In genomic region chr10:91804870-91805269, GRCm38 (mm10) we compare ENCODE assay signal across 23 mouse cellular contexts.
A peak's percentile ranks its signal among the peaks of the same experiment; 100 is the strongest.
DNase-seq lines count a peak whose midpoint lies in the region; ATAC-seq and TF ChIP-seq lines count a peak whose summit lies in the region.
"Had no signal": no experiment of that assay in that cellular context is flagged by ENCODE, and none has a peak within 500 bp of the region (broad histone marks: within the 10 kb centered on the region; RNA-seq: fewer than 3 reads in every experiment).

No protein-coding gene starts in this region.

- H3K4me2 ChIP-seq in forebrain, embryonic 14.5 days (ENCODE audit: low read length), result no peak overlapping the region
- H3K4me2 ChIP-seq in forebrain, embryonic 13.5 days, result no peak overlapping the region
- H3K4me2 ChIP-seq in forebrain, postnatal 0 days (ENCODE audit: low read depth), result no peak overlapping the region
- no peak overlapping the region for H3K4me2 ChIP-seq in forebrain, embryonic 11.5 days (ENCODE audit: low read depth, low read length, severe bottlenecking)
- H3K4me2 ChIP-seq: embryonic facial prominence, embryonic 13.5 days; embryonic facial prominence, embryonic 15.5 days had no signal

- no peak overlapping the region for H3K9ac ChIP-seq in forebrain, embryonic 14.5 days (ENCODE audit: low read length)
- H3K9ac ChIP-seq in forebrain, embryonic 13.5 days, result no peak overlapping the region
- no peak overlapping the region for H3K9ac ChIP-seq in forebrain, postnatal 0 days
- no peak overlapping the region for H3K9ac ChIP-seq in forebrain, embryonic 11.5 days (ENCODE audit: low read length)
- H3K9ac ChIP-seq: embryonic facial prominence, embryonic 13.5 days; embryonic facial prominence, embryonic 15.5 days had no signal

- no peaks in the 10 kb centered on the region for H3K4me1 ChIP-seq in forebrain, embryonic 14.5 days (ENCODE audit: control insufficient read depth, insufficient read depth, low read length)
- H3K4me1 ChIP-seq in forebrain, embryonic 13.5 days, result no peaks in the 10 kb centered on the region
- H3K4me1 ChIP-seq in forebrain, postnatal 0 days (ENCODE audit: insufficient read depth), result no peaks in the 10 kb centered on the region
- no peaks in the 10 kb centered on the region for H3K4me1 ChIP-seq in forebrain, embryonic 11.5 days (replicated peaks; ENCODE audit: control insufficient read depth, insufficient read depth, low read length)
- H3K4me1 ChIP-seq: embryonic facial prominence, embryonic 13.5 days; embryonic facial prominence, embryonic 15.5 days; forebrain, embryonic 10.5 days had no signal

- no peaks in the 10 kb centered on the region for H3K27me3 ChIP-seq in forebrain, embryonic 14.5 days (replicated peaks; ENCODE audit: control insufficient read depth, insufficient read depth, low read length)
- no peaks in the 10 kb centered on the region for H3K27me3 ChIP-seq in forebrain, embryonic 13.5 days
- H3K27me3 ChIP-seq in forebrain, postnatal 0 days (ENCODE audit: insufficient read depth, low read length), result no peaks in the 10 kb centered on the region
- H3K27me3 ChIP-seq in forebrain, embryonic 11.5 days (ENCODE audit: control insufficient read depth, insufficient read depth, low read length), result no peaks in the 10 kb centered on the region
- H3K27me3 ChIP-seq: CH12.LX; embryonic facial prominence, embryonic 13.5 days; embryonic facial prominence, embryonic 15.5 days had no signal

- H3K9me3 ChIP-seq in forebrain, embryonic 14.5 days (replicated peaks; ENCODE audit: control insufficient read depth, low read length), result no peaks in the 10 kb centered on the region
- H3K9me3 ChIP-seq in forebrain, embryonic 13.5 days (replicated peaks), result no peaks in the 10 kb centered on the region
- H3K9me3 ChIP-seq in forebrain, postnatal 0 days (ENCODE audit: low read length), result no peaks in the 10 kb centered on the region
- H3K9me3 ChIP-seq in forebrain, embryonic 11.5 days (ENCODE audit: control insufficient read depth, low read length), result no peaks in the 10 kb centered on the region
- H3K9me3 ChIP-seq: embryonic facial prominence, embryonic 13.5 days; embryonic facial prominence, embryonic 15.5 days; forebrain, embryonic 10.5 days had no signal

- H3K36me3 ChIP-seq in forebrain, embryonic 14.5 days (ENCODE audit: control insufficient read depth, insufficient read depth, low read length), result no peaks in the 10 kb centered on the region
- no peaks in the 10 kb centered on the region for H3K36me3 ChIP-seq in forebrain, embryonic 13.5 days (ENCODE audit: poor library complexity, severe bottlenecking)
- H3K36me3 ChIP-seq in forebrain, postnatal 0 days (ENCODE audit: insufficient read depth), result no peaks in the 10 kb centered on the region
- no peaks in the 10 kb centered on the region for H3K36me3 ChIP-seq in forebrain, embryonic 11.5 days (ENCODE audit: control insufficient read depth, insufficient read depth, low read length)
- H3K36me3 ChIP-seq: embryonic facial prominence, embryonic 13.5 days; embryonic facial prominence, embryonic 15.5 days; forebrain, embryonic 10.5 days; G1E had no signal

- H3K27ac ChIP-seq in forebrain, embryonic 14.5 days (ENCODE audit: low read depth, low read length), result no peak overlapping the region
- H3K27ac ChIP-seq in forebrain, embryonic 13.5 days, result no peak overlapping the region
- no peak overlapping the region for H3K27ac ChIP-seq in forebrain, postnatal 0 days (ENCODE audit: low read depth, low read length)
- H3K27ac ChIP-seq in forebrain, embryonic 11.5 days (ENCODE audit: low read depth, low read length), result no peak overlapping the region
- H3K27ac ChIP-seq: embryonic facial prominence, embryonic 13.5 days; embryonic facial prominence, embryonic 15.5 days; forebrain, embryonic 10.5 days had no signal

- peak; percentile 56 for DNase-seq in forebrain, embryonic 14.5 days (ENCODE audit: low spot score)
- peak; percentile 39 for DNase-seq in forebrain, postnatal 0 days
- no peak for DNase-seq in forebrain, embryonic 11.5 days (ENCODE audit: low spot score)
- no peak for DNase-seq in lung, postnatal 4 days
- DNase-seq: adrenal gland, adult 2 months; adrenal gland, postnatal 10 days; adrenal gland, postnatal 25 days; B cell, adult 2 months; cerebellum, adult 11 months; cerebellum, adult 18-20 months; cerebellum, adult 8-10 months; cerebellum, adult 9-11 months; cerebellum, postnatal 14 days; cerebellum, postnatal 36 days; embryo, embryonic 11 days had no signal

- WGBS in forebrain, embryonic 14.5 days, result 76% methylated on average over 3 of the region's 3 CpGs
- 89% methylated on average over 3 of the region's 3 CpGs for WGBS in forebrain, embryonic 13.5 days
- 61% methylated on average over 3 of the region's 3 CpGs for WGBS in forebrain, postnatal 0 days
- 89% methylated on average over 3 of the region's 3 CpGs for WGBS in forebrain, embryonic 11.5 days

- no peak overlapping the region for H3K4me3 ChIP-seq in forebrain, embryonic 14.5 days (ENCODE audit: low read depth, low read length)
- no peak overlapping the region for H3K4me3 ChIP-seq in forebrain, embryonic 13.5 days
- H3K4me3 ChIP-seq in forebrain, postnatal 0 days (ENCODE audit: low read depth, low read length), result no peak overlapping the region
- H3K4me3 ChIP-seq in forebrain, embryonic 11.5 days (ENCODE audit: low read depth, low read length), result no peak overlapping the region
- H3K4me3 ChIP-seq: embryonic facial prominence, embryonic 13.5 days; embryonic facial prominence, embryonic 15.5 days; erythroblast, embryonic 14.5 days; forebrain, embryonic 10.5 days had no signal

- no peak for TF ChIP-seq CTCF in forebrain, postnatal 0 days (IDR thresholded peaks at IDR 0.05; ENCODE audit: low read depth)

- no peak; the same call in 1 of the 2 replicates for ATAC-seq in forebrain, embryonic 14.5 days
- no peak; the same call in 1 of the 2 replicates for ATAC-seq in forebrain, embryonic 13.5 days
- peak; percentile 81 for ATAC-seq in forebrain, postnatal 0 days
- no peak for ATAC-seq in forebrain, embryonic 11.5 days (replicated peaks; ENCODE audit: low FRiP score)
- ATAC-seq: CD4-positive, CD25-positive, alpha-beta regulatory T cell, adult 4 months had no signal

Comparison
In these comparisons a context has a peak if more than half of its experiments do, and no peak if none do; other contexts are left out.
1. DNase-seq: peak in forebrain, embryonic 14.5 days (single experiment) and forebrain, postnatal 0 days (single experiment); none in forebrain, embryonic 11.5 days (single experiment) and lung, postnatal 4 days (0 of 2).